Comparison of ENCODE assay signal across 8 mouse cellular contexts in genomic region chr9:107231539-107232139, GRCm38 (mm10). TPM values are rescaled to one million over a fixed set of nuclear protein-coding genes. Genes with fewer than 3 reads are reported as not detected.
DNase-seq lines count a peak whose midpoint lies in the region; ATAC-seq and TF ChIP-seq lines count a peak whose summit lies in the region.

Gene Dock3 (minus strand): TSS chr9:107231909.

- peak; percentile 55 for ATAC-seq in granulocyte monocyte progenitor cell, adult 5-6 weeks (replicated peaks; ENCODE audit: poor library complexity, severe bottlenecking)
- peak; percentile 87 for ATAC-seq in kidney, embryonic 14.5 days (ENCODE audit: low FRiP score, low TSS enrichment)
- ATAC-seq in limb, embryonic 15.5 days (ENCODE audit: insufficient number of reproducible peaks, low FRiP score, low TSS enrichment, low read depth) = peak; percentile 63; the same call in 1 of the 2 replicates
- ATAC-seq in midbrain, postnatal 0 days (ENCODE audit: low FRiP score) = peak; percentile 92

- no peaks in the 10 kb centered on the region for H3K9me3 ChIP-seq in kidney, embryonic 14.5 days (ENCODE audit: control insufficient read depth, low read length)
- no peaks in the 10 kb centered on the region for H3K9me3 ChIP-seq in limb, embryonic 15.5 days
- no peaks in the 10 kb centered on the region for H3K9me3 ChIP-seq in midbrain, postnatal 0 days (ENCODE audit: low read length)

- 0 out of 2 replicates have a peak, but pooled peaks have one; percentile 13 for TF ChIP-seq CTCF in thymus, adult 2 months (IDR thresholded peaks at IDR 0.05; ENCODE audit: borderline replicate concordance, control insufficient read depth, extremely low read depth, insufficient read depth, low read length, poor library complexity)
- TF ChIP-seq CTCF in midbrain, postnatal 0 days (IDR thresholded peaks at IDR 0.05) = no peak

- peak; percentile 33 for DNase-seq in thymus, adult 2 months
- DNase-seq in thymus, adult 18-20 months = no peak
- peak; percentile 91 for DNase-seq in embryo, embryonic 11 days
- DNase-seq in midbrain, postnatal 0 days (ENCODE audit: low spot score) = peak; percentile 89
- DNase-seq in thymus, postnatal 0 days (ENCODE audit: low spot score) = peak; percentile 61

- H3K9ac ChIP-seq in kidney, embryonic 14.5 days (ENCODE audit: low read depth, low read length) = peak within 1 kb of the TSS; percentile 47
- H3K9ac ChIP-seq in limb, embryonic 15.5 days = no peak within 1 kb of the TSS
- peak within 1 kb of the TSS; percentile 97 for H3K9ac ChIP-seq in midbrain, postnatal 0 days (replicated peaks; ENCODE audit: low read length, poor library complexity, severe bottlenecking)

- H3K27me3 ChIP-seq in thymus, adult 2 months (ENCODE audit: control insufficient read depth, insufficient read depth, low read length) = peaks cover 25% of the 10 kb centered on the region
- H3K27me3 ChIP-seq in kidney, embryonic 14.5 days (ENCODE audit: control insufficient read depth, insufficient read depth, low read length) = peaks cover 89% of the 10 kb centered on the region
- H3K27me3 ChIP-seq in limb, embryonic 15.5 days = peaks cover 89% of the 10 kb centered on the region
- H3K27me3 ChIP-seq in midbrain, postnatal 0 days (ENCODE audit: insufficient read depth, low read length) = no peaks in the 10 kb centered on the region

- no peaks in the 10 kb centered on the region for H3K36me3 ChIP-seq in thymus, adult 2 months (ENCODE audit: control insufficient read depth, insufficient read depth, low read length)
- no peaks in the 10 kb centered on the region for H3K36me3 ChIP-seq in kidney, embryonic 14.5 days (ENCODE audit: control insufficient read depth, insufficient read depth, low read length)
- no peaks in the 10 kb centered on the region for H3K36me3 ChIP-seq in limb, embryonic 15.5 days
- no peaks in the 10 kb centered on the region for H3K36me3 ChIP-seq in midbrain, postnatal 0 days (ENCODE audit: insufficient read depth, low read length)

- H3K4me2 ChIP-seq in kidney, embryonic 14.5 days (replicated peaks; ENCODE audit: low read depth, low read length) = peak within 1 kb of the TSS; percentile 98
- H3K4me2 ChIP-seq in limb, embryonic 15.5 days = peak within 1 kb of the TSS; percentile 98
- peak within 1 kb of the TSS; percentile 61 for H3K4me2 ChIP-seq in midbrain, postnatal 0 days (ENCODE audit: low read depth, low read length, poor library complexity, severe bottlenecking)

- peak within 1 kb of the TSS; percentile 29 for H3K4me3 ChIP-seq in thymus, adult 2 months (ENCODE audit: control insufficient read depth, insufficient read depth, low read length)
- H3K4me3 ChIP-seq in kidney, embryonic 14.5 days (ENCODE audit: low read length) = peak within 1 kb of the TSS; percentile 50
- peak within 1 kb of the TSS; percentile 58 for H3K4me3 ChIP-seq in limb, embryonic 15.5 days
- peak within 1 kb of the TSS; percentile 94 for H3K4me3 ChIP-seq in midbrain, postnatal 0 days (ENCODE audit: low read depth, low read length)

- no peak within 1 kb of the TSS for H3K27ac ChIP-seq in thymus, adult 2 months (ENCODE audit: control insufficient read depth, insufficient read depth, low read length)
- no peak within 1 kb of the TSS for H3K27ac ChIP-seq in kidney, embryonic 14.5 days (ENCODE audit: low read depth, low read length)
- H3K27ac ChIP-seq in limb, embryonic 15.5 days = no peak within 1 kb of the TSS
- H3K27ac ChIP-seq in midbrain, postnatal 0 days (ENCODE audit: low read depth, low read length) = peak within 1 kb of the TSS; percentile 93

- WGBS in thymus, adult 2 months = 1% methylated on average over 85 of the region's 87 CpGs
- under 1% methylated on average over 47 of the region's 87 CpGs for WGBS in kidney, embryonic 14.5 days
- WGBS in limb, embryonic 15.5 days = under 1% methylated on average over 82 of the region's 87 CpGs
- WGBS in midbrain, postnatal 0 days = under 1% methylated on average over 62 of the region's 87 CpGs

- no peak for TF ChIP-seq POLR2A in thymus, adult 2 months (IDR thresholded peaks at IDR 0.05; ENCODE audit: control insufficient read depth, extremely low read depth, insufficient read depth, low read length, poor library complexity)

- H3K4me1 ChIP-seq in thymus, adult 2 months (replicated peaks; ENCODE audit: control insufficient read depth, insufficient read depth, low read length) = peaks cover 4% of the 10 kb centered on the region; the same call in 1 of the 2 replicates
- H3K4me1 ChIP-seq in kidney, embryonic 14.5 days (ENCODE audit: control insufficient read depth, insufficient read depth, low read length) = peaks cover 3% of the 10 kb centered on the region; the same call in 1 of the 2 replicates
- peaks cover 12% of the 10 kb centered on the region for H3K4me1 ChIP-seq in limb, embryonic 15.5 days
- H3K4me1 ChIP-seq in midbrain, postnatal 0 days (ENCODE audit: insufficient read depth, low read length) = 0 out of 2 replicates have a peak, but pooled peaks cover 3% of the 10 kb centered on the region

RNA-seq across cellular contexts. Expression of gene Dock3, which starts in this region (rescaled TPM):
- polyA plus RNA-seq in thymus, adult 2 months (2012; rRNA removed) = 0.96 and 3.2 TPM in 2 replicates
- total RNA-seq in granulocyte monocyte progenitor cell, adult 5-6 weeks (2014; fragmentation: Nextera tagmentation) = 0.39 TPM in 1 of 2 replicates, not detected in the other
- total RNA-seq in granulocyte monocyte progenitor cell, adult 5-6 weeks (2017) = 0.05 and 0.17 TPM in 2 replicates
- polyA plus RNA-seq in kidney, embryonic 14.5 days (2014; fragmentation: Nextera tagmentation; extraction: Ambion mirVana) = 0.23 and 0.93 TPM in 2 replicates
- 0.41 and 0.61 TPM in 2 replicates for polyA plus RNA-seq in limb, embryonic 15.5 days (2015; fragmentation: Nextera tagmentation; extraction: Ambion mirVana)
- total RNA-seq in midbrain, postnatal 0 days (2014; rRNA removed) = 56.3 and 58.8 TPM in 2 replicates
- 17.7 and 20.5 TPM in 2 replicates for polyA plus RNA-seq in midbrain, postnatal 0 days (2015; fragmentation: Nextera tagmentation; extraction: Ambion mirVana)
- polyA plus RNA-seq in thymus, postnatal 0 days (2015; fragmentation: Nextera tagmentation; extraction: Ambion mirVana) = 0.01 and 0.27 TPM in 2 replicates

Comparison
In these comparisons a context has a peak if more than half of its experiments do, and no peak if none do; other contexts are left out.
1. RNA of gene Dock3 (total RNA-seq): 56.3 to 58.8 TPM in midbrain, postnatal 0 days; 0.05 to 0.39 TPM in granulocyte monocyte progenitor cell, adult 5-6 weeks; every median in the first group is over 10 times any median in the second.
2. DNase-seq: peak in thymus, adult 2 months (single experiment), embryo, embryonic 11 days (single experiment) and midbrain, postnatal 0 days (single experiment); none in thymus, adult 18-20 months (0 of 2).
3. Peak in ATAC-seq in granulocyte monocyte progenitor cell, adult 5-6 weeks; RNA of the gene not detected or under 1 TPM.
4. Peak in ATAC-seq, H3K4me3 ChIP-seq, H3K9ac ChIP-seq and H3K4me2 ChIP-seq in kidney, embryonic 14.5 days; RNA of the gene not detected or under 1 TPM.
5. Peak in ATAC-seq, H3K4me3 ChIP-seq and H3K4me2 ChIP-seq in limb, embryonic 15.5 days; RNA of the gene not detected or under 1 TPM.
6. Peak in DNase-seq in thymus, postnatal 0 days; RNA of the gene not detected or under 1 TPM.
7. H3K4me3 ChIP-seq: peak in every context shown above with its lines; median percentile 94 in midbrain, postnatal 0 days; 58 in limb, embryonic 15.5 days; 50 in kidney, embryonic 14.5 days; 29 in thymus, adult 2 months.
8. Peak in every context shown above with its lines, with median percentiles within 50 percentile points of each other: ATAC-seq and H3K4me2 ChIP-seq.